Mouse (Mus musculus): Measurements from ENCODE around the gene Slc27a1.

Gene Slc27a1

GRCm38 (mm10) chr8:71554644-71555043, 14.0 kb upstream of the Slc27a1 start:
- in situ Hi-C loops (cut with MboI, MseI) = no loop called here

- in situ Hi-C loops (cut with MboI, MseI) = no loop called here
Observed at GRCm38 (mm10) chr8:71558071-71558957, 10.4 kb upstream of the Slc27a1 start, which contains the start of gene Tmem221. Gene Tmem221 (minus strand): TSS chr8:71558871.

- in situ Hi-C loops (cut with MboI, MseI) = no loop called here
Observed at GRCm38 (mm10) chr8:71558958-71559690, 9.6 kb upstream of the Slc27a1 start.

- in situ Hi-C loops (cut with MboI, MseI) = loop anchor here (5.0 kb wide), 2 partner anchors 37 to 72 kb away; partner anchors contain the start of gene Fam129c
Observed at GRCm38 (mm10) chr8:71560071-71560470, 8.6 kb upstream of the Slc27a1 start.

- in situ Hi-C loops (cut with MboI, MseI) = loop anchor here (5.0 kb wide), 2 partner anchors 37 to 72 kb away; partner anchors contain the start of gene Fam129c
Observed at GRCm38 (mm10) chr8:71560765-71561164, 7.9 kb upstream of the Slc27a1 start.

GRCm38 (mm10) chr8:71561401-71561800, 7.3 kb upstream of the Slc27a1 start:
- in situ Hi-C loops (cut with MboI, MseI) = loop anchor here (5.0 kb wide), 2 partner anchors 36 to 71 kb away; partner anchors contain the start of gene Fam129c

- in situ Hi-C loops (cut with MboI, MseI) = loop anchor here (5.0 kb wide), 2 partner anchors 35 to 70 kb away; partner anchors contain the start of gene Fam129c
Observed at GRCm38 (mm10) chr8:71562751-71563150, 5.9 kb upstream of the Slc27a1 start.

- in situ Hi-C loops (cut with MboI, MseI) = loop anchor here (5.0 kb wide), 2 partner anchors 33 to 68 kb away; partner anchors contain the start of gene Fam129c
Observed at GRCm38 (mm10) chr8:71563992-71564391, 4.7 kb upstream of the Slc27a1 start.

- in situ Hi-C loops (cut with MboI, MseI) = loop anchor here (5.0 kb wide), 1 partner anchor 91 kb away; no protein-coding TSS in a partner anchor
Observed at GRCm38 (mm10) chr8:71566501-71566900, 2.2 kb upstream of the Slc27a1 start, which contains the start of gene Nxnl1. Gene Nxnl1 (minus strand): TSS chr8:71566601.

GRCm38 (mm10) chr8:71567587-71567986, 1.1 kb upstream of the Slc27a1 start:
- in situ Hi-C loops (cut with MboI, MseI) = loop anchor here (5.0 kb wide), 1 partner anchor 90 kb away; no protein-coding TSS in a partner anchor

GRCm38 (mm10) chr8:71568941-71569340, 259 bp downstream of the Slc27a1 start:
- in situ Hi-C loops (cut with MboI, MseI) = loop anchor here (5.0 kb wide), 1 partner anchor 88 kb away; no protein-coding TSS in a partner anchor

- in situ Hi-C loops (cut with MboI, MseI) = loop anchor here (5.0 kb wide), 1 partner anchor 88 kb away; no protein-coding TSS in a partner anchor
Observed at GRCm38 (mm10) chr8:71569366-71570290, 946 bp downstream of the Slc27a1 start.

GRCm38 (mm10) chr8:71570291-71570954, 1.7 kb downstream of the Slc27a1 start:
- in situ Hi-C loops (cut with MboI, MseI) = no loop called here

GRCm38 (mm10) chr8:71572077-71572476, 3.4 kb downstream of the Slc27a1 start:
- in situ Hi-C loops (cut with MboI, MseI) = no loop called here

GRCm38 (mm10) chr8:71572847-71573633, 4.4 kb downstream of the Slc27a1 start:
- in situ Hi-C loops (cut with MboI, MseI) = no loop called here

- in situ Hi-C loops (cut with MboI, MseI) = no loop called here
Observed at GRCm38 (mm10) chr8:71574426-71574825, 5.7 kb downstream of the Slc27a1 start.

GRCm38 (mm10) chr8:71575020-71575419, 6.3 kb downstream of the Slc27a1 start:
- in situ Hi-C loops (cut with MboI, MseI) = no loop called here

GRCm38 (mm10) chr8:71577856-71578387, 9.2 kb downstream of the Slc27a1 start:
- in situ Hi-C loops (cut with MboI, MseI) = no loop called here

GRCm38 (mm10) chr8:71579009-71579408, 10.3 kb downstream of the Slc27a1 start:
- in situ Hi-C loops (cut with MboI, MseI) = no loop called here

All from T-helper 2 cell (primary cell).